Mouse (Mus musculus) cerebellum, adult 18-20 months (tissue): ENCODE data around the gene Dusp12.

Experiments
- DNase-seq, 2 experiments: peaks; one replicate each; pipeline ENCODE4 v3.0.0; 2021

Dusp12 gene

GRCm38 (mm10) chr1:170861671-170862434, 23.5 kb downstream of the Dusp12 start:
- DNase-seq: no peak

GRCm38 (mm10) chr1:170858872-170859271, 26.5 kb downstream of the Dusp12 start:
- no peak for DNase-seq

GRCm38 (mm10) chr1:170857369-170857768, 28.0 kb downstream of the Dusp12 start:
- DNase-seq: peak; percentile 30 to 44

- no peak for DNase-seq
These were observed 30.1 kb downstream of the Dusp12 start for GRCm38 (mm10) chr1:170855056-170855760.

- DNase-seq: no peak
These were observed 31.7 kb downstream of the Dusp12 start for GRCm38 (mm10) chr1:170853604-170854003.

GRCm38 (mm10) chr1:170850637-170851624, 34.4 kb downstream of the Dusp12 start:
- DNase-seq: no peak

- DNase-seq: no peak
These were observed 35.3 kb downstream of the Dusp12 start for GRCm38 (mm10) chr1:170850007-170850406.

- no peak for DNase-seq
These were observed 39.7 kb downstream of the Dusp12 start for GRCm38 (mm10) chr1:170845448-170846307.

GRCm38 (mm10) chr1:170844380-170844779, 41.0 kb downstream of the Dusp12 start:
- no peak for DNase-seq

- DNase-seq: peak in 1 of 2 experiments; percentile 12
These were observed 45.7 kb downstream of the Dusp12 start for GRCm38 (mm10) chr1:170839685-170840084.

- DNase-seq: peak; percentile 24 to 26
These were observed 50.6 kb downstream of the Dusp12 start for GRCm38 (mm10) chr1:170834756-170835155.

GRCm38 (mm10) chr1:170829781-170830180, 55.6 kb downstream of the Dusp12 start:
- no peak for DNase-seq

- DNase-seq: no peak
These were observed 56.0 kb downstream of the Dusp12 start for GRCm38 (mm10) chr1:170829344-170829743.
